Mouse (Mus musculus) embryonic fibroblast, embryonic 13.5 days (primary cell): Measurements from ENCODE around the gene Gdf7. TPM values are rescaled to one million over a fixed set of nuclear protein-coding genes. Genes with fewer than 3 reads are reported as not detected.

Experiments used
- H3K27ac ChIP-seq: 2 replicates; pipeline ENCODE4 v1.5.1; 2012; ENCODE audit warnings: low read length, control low read depth, inconsistent platforms; ENCODE audit not compliant: insufficient read depth
- H3K4me1 ChIP-seq: 2 replicates; pipeline ENCODE4 v1.6.1; 2011; ENCODE audit warnings: low read length; ENCODE audit not compliant: control insufficient read depth, insufficient read depth
- H3K4me3 ChIP-seq: 2 replicates; pipeline ENCODE4 v1.5.1; 2011; ENCODE audit warnings: mild to moderate bottlenecking, control low read depth, low read length; ENCODE audit not compliant: insufficient read depth
- CTCF ChIP-seq: IDR thresholded peaks from 2 replicates; pipeline ENCODE4 v1.5.1; 2011; ENCODE audit warnings: mild to moderate bottlenecking, control low read depth, low read length, moderate library complexity, borderline replicate concordance; ENCODE audit not compliant: insufficient read depth
- POLR2A ChIP-seq: IDR thresholded peaks from 2 replicates; pipeline ENCODE4 v1.6.1; 2011; ENCODE audit warnings: low read depth, mild to moderate bottlenecking, control low read depth, low read length, moderate library complexity
- polyA plus RNA-seq: library from polyadenylated mRNA; stranded (reverse); fragments of >200 nt; gene quantifications from 2 replicates; pipeline ENCODE4 v1.2.4, GENCODE M21; 2011; ENCODE audit warnings: low read depth; ENCODE audit not compliant: missing spikeins, insufficient read length

Gdf7 gene
- polyA plus RNA-seq, 1 experiment = 1.4 TPM

DNA sequence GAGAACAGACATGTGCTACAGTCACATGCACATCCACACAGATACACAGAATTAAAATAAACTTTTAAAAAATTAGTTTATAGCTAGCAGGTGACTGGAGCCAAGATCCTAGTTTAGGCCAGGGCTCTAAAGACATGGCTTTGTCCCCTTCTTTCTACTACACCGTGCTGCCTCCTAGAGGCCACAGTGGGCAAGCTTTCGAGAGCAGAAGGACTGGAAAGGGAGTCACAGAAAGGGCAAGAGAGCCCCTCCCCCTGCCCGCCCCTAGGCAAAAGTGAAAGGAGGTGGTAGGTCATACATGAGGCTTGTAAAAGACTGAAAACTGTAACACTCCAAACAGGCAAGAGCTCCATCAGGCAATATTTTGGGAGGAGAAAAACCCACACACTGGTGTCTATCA is 13.8 kb downstream of the Gdf7 start:
- no peak overlapping the region for H3K4me3 ChIP-seq
- no peak overlapping the region for H3K27ac ChIP-seq
- TF ChIP-seq CTCF = no peak
- TF ChIP-seq POLR2A = no peak
- H3K4me1 ChIP-seq = no peaks in the 10 kb centered on the region

DNA sequence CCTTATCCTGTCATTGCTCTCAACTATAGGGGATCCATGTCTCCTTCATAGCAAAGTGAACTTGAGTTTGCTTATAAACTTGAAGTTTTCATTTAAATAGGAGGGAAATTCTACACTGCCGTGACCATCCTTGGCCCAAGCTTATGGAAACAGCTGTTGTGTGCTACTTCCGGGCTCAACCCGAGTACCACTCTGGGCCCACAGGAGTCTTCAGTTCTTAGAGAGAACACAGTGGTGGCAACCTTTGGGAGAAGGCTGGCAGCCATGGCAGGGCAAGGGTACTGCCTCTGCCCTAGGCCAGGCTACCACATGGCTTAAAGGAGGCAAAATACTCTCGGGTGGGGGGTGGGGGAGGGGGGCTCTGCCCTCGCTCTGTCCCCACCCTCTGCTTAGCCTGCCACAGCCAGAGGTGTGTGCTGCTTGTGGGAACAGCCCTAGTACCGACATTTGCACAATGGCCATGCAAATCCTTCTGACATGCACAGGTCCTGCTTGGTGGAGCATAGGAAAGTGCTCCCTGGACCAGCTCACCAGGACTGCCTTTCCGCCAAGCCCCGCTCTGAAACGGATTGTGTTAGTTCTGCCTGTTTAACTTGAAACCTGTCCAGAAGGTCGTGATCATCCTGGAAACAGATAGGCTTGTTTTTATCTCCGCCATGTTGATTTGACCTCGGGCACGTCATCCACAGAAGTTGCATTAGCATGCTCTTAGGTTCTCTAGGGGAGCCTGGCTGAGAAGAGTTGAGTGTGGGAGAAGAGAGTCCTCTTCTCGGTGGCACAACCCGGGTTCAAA is 20.3 kb downstream of the Gdf7 start:
- H3K4me1 ChIP-seq = no peaks in the 10 kb centered on the region
- TF ChIP-seq POLR2A (no peak), CTCF (no peak)
- no peak overlapping the region for H3K4me3 ChIP-seq
- no peak overlapping the region for H3K27ac ChIP-seq

DNA sequence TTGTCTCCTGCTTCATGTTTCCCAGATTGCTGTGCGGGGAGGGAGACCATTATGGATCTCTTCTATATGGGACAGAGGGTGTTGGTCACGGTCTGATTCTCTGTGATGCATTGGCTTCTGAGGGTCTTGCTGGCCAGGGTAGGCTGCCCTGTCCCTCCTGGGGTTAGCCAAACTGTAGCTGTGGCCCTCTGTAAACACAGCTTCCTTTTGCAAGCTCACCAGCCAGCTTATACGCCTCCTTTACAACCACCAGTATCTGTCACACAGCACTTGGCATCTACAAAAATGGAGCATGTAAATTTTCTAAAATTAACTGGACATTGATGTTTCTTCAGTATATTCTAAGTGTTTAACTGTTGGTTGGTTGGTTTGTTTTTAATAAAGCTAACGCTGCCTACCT is 26.3 kb downstream of the Gdf7 start:
- H3K4me1 ChIP-seq = no peaks in the 10 kb centered on the region
- no peak overlapping the region for H3K4me3 ChIP-seq
- no peak overlapping the region for H3K27ac ChIP-seq
- no peak for TF ChIP-seq POLR2A
- no peak for TF ChIP-seq CTCF

DNA sequence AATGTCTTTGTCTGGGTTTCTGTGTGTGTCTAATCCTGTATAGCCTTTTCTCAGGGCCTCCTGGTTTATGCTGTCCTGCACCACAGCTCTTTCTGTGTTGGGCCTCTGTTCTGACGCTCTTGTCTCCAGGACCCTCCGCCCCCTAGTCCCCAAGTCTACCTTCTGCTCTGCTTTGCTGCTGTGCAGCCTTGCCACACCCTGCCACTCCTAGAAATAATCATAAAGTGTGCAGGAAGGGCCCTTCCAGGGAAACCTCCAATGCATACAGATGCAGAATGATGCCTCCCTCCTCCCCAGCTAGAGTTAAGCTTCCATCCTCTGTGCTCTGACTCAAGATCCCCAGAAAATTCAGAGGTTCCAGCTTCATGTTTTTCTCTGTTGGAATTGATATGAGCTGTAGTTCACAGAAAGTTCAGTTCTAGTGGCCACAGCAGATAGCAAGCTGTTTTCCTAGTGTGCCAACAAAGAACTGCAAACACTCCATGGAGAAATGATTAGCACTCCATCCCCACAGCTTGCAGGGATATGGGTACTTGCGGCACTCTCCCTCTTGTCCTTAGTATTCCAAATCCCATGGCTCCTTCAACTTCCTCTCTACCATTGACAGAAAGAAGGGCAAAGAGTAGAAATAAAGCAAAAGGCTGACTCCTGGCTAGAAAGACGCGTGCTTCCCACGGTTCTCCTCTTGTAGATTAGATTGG is 28.1 kb downstream of the Gdf7 start:
- Histone ChIP-seq H3K27ac (no peak overlapping the region), H3K4me1 (no peaks in the 10 kb centered on the region), H3K4me3 (no peak overlapping the region)
- no peak for TF ChIP-seq CTCF

GRCm38 (mm10) chr12:8271405-8271804 is 30.3 kb downstream of the Gdf7 start:
- Histone ChIP-seq H3K4me1 (no peaks in the 10 kb centered on the region), H3K4me3 (no peak overlapping the region), H3K27ac (no peak overlapping the region)
- TF ChIP-seq POLR2A = no peak
- TF ChIP-seq CTCF = no peak

- Histone ChIP-seq H3K4me1 (no peaks in the 10 kb centered on the region), H3K4me3 (no peak overlapping the region), H3K27ac (no peak overlapping the region)
- no peak for TF ChIP-seq CTCF
- no peak for TF ChIP-seq POLR2A
Observed at GRCm38 (mm10) chr12:8269627-8270026, 32.1 kb downstream of the Gdf7 start.

DNA sequence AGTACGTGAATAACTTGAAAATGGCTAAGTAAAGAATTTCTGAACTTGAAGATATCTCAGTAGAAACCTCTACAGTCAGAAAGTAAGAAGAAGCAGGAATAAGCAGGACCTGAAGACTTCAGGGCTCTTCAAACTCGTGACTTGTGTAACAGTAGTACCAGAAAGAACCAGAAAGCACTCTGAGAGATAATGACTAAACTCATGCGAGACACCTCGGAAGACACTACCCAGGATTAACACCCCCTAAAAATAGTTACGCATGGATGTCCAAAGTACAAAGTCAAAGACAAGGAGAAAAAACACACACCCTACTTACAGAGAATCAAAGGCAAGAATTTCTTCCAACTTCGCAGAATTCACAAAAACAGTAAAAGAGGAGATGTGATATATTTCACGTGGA is 35.4 kb downstream of the Gdf7 start:
- no peak overlapping the region for H3K27ac ChIP-seq
- H3K4me1 ChIP-seq = no peaks in the 10 kb centered on the region
- no peak for TF ChIP-seq CTCF
- TF ChIP-seq POLR2A = no peak
- H3K4me3 ChIP-seq = no peak overlapping the region

DNA sequence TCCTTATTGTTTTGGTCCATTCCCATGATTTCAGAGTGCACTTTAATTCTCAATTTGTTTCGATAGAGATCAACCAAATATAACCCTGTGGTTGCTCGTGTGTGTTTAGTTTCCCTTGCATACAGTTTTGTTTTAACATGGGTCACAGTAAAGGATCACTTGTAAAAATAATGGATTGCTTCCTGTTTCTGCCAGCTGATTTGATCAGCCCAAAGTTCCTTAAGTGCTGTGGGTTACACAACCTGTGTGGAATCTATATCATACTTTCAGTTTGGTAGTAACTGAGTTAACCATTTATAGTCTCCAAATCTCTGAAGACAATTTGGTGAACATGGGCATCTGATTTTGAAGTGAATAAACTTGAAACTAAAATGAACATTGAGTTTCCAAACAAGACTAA is 41.5 kb downstream of the Gdf7 start:
- Histone ChIP-seq H3K4me1 (no peaks in the 10 kb centered on the region), H3K27ac (no peak overlapping the region), H3K4me3 (no peak overlapping the region)
- TF ChIP-seq CTCF = no peak
- no peak for TF ChIP-seq POLR2A

Other genes with a start within 250 kb of the Gdf7 start
- 55.2 and 71.1 TPM in 2 replicates for gene Ldah, start 93.8 kb downstream of the Gdf7 start, polyA plus RNA-seq
- gene Hs1bp3, start 11.5 kb upstream of the Gdf7 start, polyA plus RNA-seq = 20.5 and 22.9 TPM in 2 replicates
- 89.8 and 121 TPM in 2 replicates for gene Rhob, start 198.1 kb upstream of the Gdf7 start, polyA plus RNA-seq